Mouse (Mus musculus) adrenal gland (tissue): ENCODE data around the gene Kcng4.

Experiments used
- intact Hi-C: fragments of 180-260 bp; cut with DNase I; formaldehyde crosslinking; loops from one replicate; pipeline ENCODE4 v1.15.1; 2025

Gene Kcng4

GRCm38 (mm10) chr8:119644429-119644960, 9.0 kb upstream of the Kcng4 start:
- intact Hi-C loops: no loop called here

GRCm38 (mm10) chr8:119642960-119643359, 7.5 kb upstream of the Kcng4 start:
- intact Hi-C loops: no loop called here

- intact Hi-C loops: no loop called here
Observed at GRCm38 (mm10) chr8:119641058-119641457, 5.6 kb upstream of the Kcng4 start.

GRCm38 (mm10) chr8:119639798-119640197, 4.3 kb upstream of the Kcng4 start:
- intact Hi-C loops: no loop called here

- intact Hi-C loops: no loop called here
Observed at GRCm38 (mm10) chr8:119638261-119638660, 2.8 kb upstream of the Kcng4 start.

- intact Hi-C loops: no loop called here
Observed at GRCm38 (mm10) chr8:119637381-119637780, 1.9 kb upstream of the Kcng4 start.

- intact Hi-C loops: no loop called here
Observed at GRCm38 (mm10) chr8:119636766-119637165, 1.3 kb upstream of the Kcng4 start.

GRCm38 (mm10) chr8:119635958-119636357, 478 bp upstream of the Kcng4 start:
- intact Hi-C loops: no loop called here

- intact Hi-C loops: no loop called here
Observed at GRCm38 (mm10) chr8:119634616-119635336, 704 bp downstream of the Kcng4 start.

- intact Hi-C loops: no loop called here
Observed at GRCm38 (mm10) chr8:119632909-119633308, 2.6 kb downstream of the Kcng4 start.

- intact Hi-C loops: no loop called here
Observed at GRCm38 (mm10) chr8:119632246-119632645, 3.2 kb downstream of the Kcng4 start.

- intact Hi-C loops: no loop called here
Observed at GRCm38 (mm10) chr8:119630841-119631240, 4.6 kb downstream of the Kcng4 start.

- intact Hi-C loops: no loop called here
Observed at GRCm38 (mm10) chr8:119627613-119628359, 7.7 kb downstream of the Kcng4 start.

GRCm38 (mm10) chr8:119627199-119627598, 8.3 kb downstream of the Kcng4 start:
- intact Hi-C loops: no loop called here

GRCm38 (mm10) chr8:119625788-119626187, 9.7 kb downstream of the Kcng4 start:
- intact Hi-C loops: no loop called here

- intact Hi-C loops: no loop called here
Observed at GRCm38 (mm10) chr8:119624916-119625315, 10.6 kb downstream of the Kcng4 start.

- intact Hi-C loops: no loop called here
Observed at GRCm38 (mm10) chr8:119623744-119624143, 11.7 kb downstream of the Kcng4 start.

GRCm38 (mm10) chr8:119623061-119623460, 12.4 kb downstream of the Kcng4 start:
- intact Hi-C loops: no loop called here

GRCm38 (mm10) chr8:119622555-119622954, 12.9 kb downstream of the Kcng4 start:
- intact Hi-C loops: no loop called here

GRCm38 (mm10) chr8:119620848-119621465, 14.5 kb downstream of the Kcng4 start:
- intact Hi-C loops: no loop called here

- intact Hi-C loops: no loop called here
Observed at GRCm38 (mm10) chr8:119620116-119620840, 15.2 kb downstream of the Kcng4 start.
